Mouse (Mus musculus): ENCODE measurements at regions not wholly inside any gene's neighbourhood (a gene's known extent, or its start where the extent isn't known, plus 50 kb on each side); places are given as distances from the start of the nearest gene placed in this dataset.
A peak's percentile ranks its signal among the peaks of the same experiment; 100 is the strongest.

GRCm38 (mm10) chr11:109070412-109070811, 73.8 kb downstream of the E030025P04Rik start:
- Histone ChIP-seq H3K27me3 (ENCODE audit: control insufficient read depth, insufficient read depth, low read length) (no peaks in the 10 kb centered on the region), H3K4me3 (ENCODE audit: low read depth, low read length) (no peak overlapping the region), H3K9me3 (replicated peaks; ENCODE audit: control insufficient read depth, low read length) (no peaks in the 10 kb centered on the region), H3K4me2 (ENCODE audit: low read depth, low read length) (no peak overlapping the region), H3K36me3 (replicated peaks; ENCODE audit: control insufficient read depth, insufficient read depth, low read depth, low read length) (no peaks in the 10 kb centered on the region), H3K4me1 (ENCODE audit: control insufficient read depth, insufficient read depth, low read length) (no peaks in the 10 kb centered on the region; the same call in 1 of the 2 replicates), H3K27ac (replicated peaks; ENCODE audit: low read depth, low read length) (no peak overlapping the region), H3K9ac (replicated peaks; ENCODE audit: low read length) (no peak overlapping the region)
- ATAC-seq (replicated peaks; ENCODE audit: insufficient number of reproducible peaks, low FRiP score, low TSS enrichment, low read depth): no peak
- 75% methylated on average over 9 of the region's 9 CpGs for WGBS
- no peak for DNase-seq (ENCODE audit: low spot score)

- H3K4me3 ChIP-seq (ENCODE audit: low read depth, low read length): no peak overlapping the region
- H3K9me3 ChIP-seq (replicated peaks; ENCODE audit: control insufficient read depth, low read length): no peaks in the 10 kb centered on the region
- H3K36me3 ChIP-seq (replicated peaks; ENCODE audit: control insufficient read depth, insufficient read depth, low read depth, low read length): no peaks in the 10 kb centered on the region
- DNase-seq (ENCODE audit: low spot score) (no peak), ATAC-seq (replicated peaks; ENCODE audit: insufficient number of reproducible peaks, low FRiP score, low TSS enrichment, low read depth) (no peak)
- no peak overlapping the region for H3K27ac ChIP-seq (replicated peaks; ENCODE audit: low read depth, low read length)
- H3K4me1 ChIP-seq (ENCODE audit: control insufficient read depth, insufficient read depth, low read length): no peaks in the 10 kb centered on the region; the same call in 1 of the 2 replicates
- 67% methylated on average over 6 of the region's 6 CpGs for WGBS
- no peak overlapping the region for H3K9ac ChIP-seq (replicated peaks; ENCODE audit: low read length)
- no peaks in the 10 kb centered on the region for H3K27me3 ChIP-seq (ENCODE audit: control insufficient read depth, insufficient read depth, low read length)
- no peak overlapping the region for H3K4me2 ChIP-seq (ENCODE audit: low read depth, low read length)
Measured at GRCm38 (mm10) chr11:109069326-109069709, 74.9 kb downstream of the E030025P04Rik start.

GRCm38 (mm10) chr11:109068371-109069325, 75.5 kb downstream of the E030025P04Rik start:
- H3K36me3 ChIP-seq (replicated peaks; ENCODE audit: control insufficient read depth, insufficient read depth, low read depth, low read length): no peaks in the 10 kb centered on the region
- H3K27me3 ChIP-seq (ENCODE audit: control insufficient read depth, insufficient read depth, low read length): no peaks in the 10 kb centered on the region
- H3K9me3 ChIP-seq (replicated peaks; ENCODE audit: control insufficient read depth, low read length): no peaks in the 10 kb centered on the region
- no peaks in the 10 kb centered on the region; the same call in 1 of the 2 replicates for H3K4me1 ChIP-seq (ENCODE audit: control insufficient read depth, insufficient read depth, low read length)
- H3K27ac ChIP-seq (replicated peaks; ENCODE audit: low read depth, low read length): no peak overlapping the region
- no peak overlapping the region for H3K9ac ChIP-seq (replicated peaks; ENCODE audit: low read length)
- WGBS: 42% methylated on average over 22 of the region's 22 CpGs
- no peak overlapping the region for H3K4me3 ChIP-seq (ENCODE audit: low read depth, low read length)
- DNase-seq (ENCODE audit: low spot score) (no peak), ATAC-seq (replicated peaks; ENCODE audit: insufficient number of reproducible peaks, low FRiP score, low TSS enrichment, low read depth) (peak; percentile 81)
- no peak overlapping the region for H3K4me2 ChIP-seq (ENCODE audit: low read depth, low read length)

- Histone ChIP-seq H3K9ac (replicated peaks; ENCODE audit: low read length) (no peak overlapping the region), H3K27ac (replicated peaks; ENCODE audit: low read depth, low read length) (no peak overlapping the region), H3K27me3 (ENCODE audit: control insufficient read depth, insufficient read depth, low read length) (no peaks in the 10 kb centered on the region), H3K4me1 (ENCODE audit: control insufficient read depth, insufficient read depth, low read length) (no peaks in the 10 kb centered on the region; the same call in 1 of the 2 replicates), H3K4me2 (ENCODE audit: low read depth, low read length) (no peak overlapping the region), H3K36me3 (replicated peaks; ENCODE audit: control insufficient read depth, insufficient read depth, low read depth, low read length) (no peaks in the 10 kb centered on the region), H3K4me3 (ENCODE audit: low read depth, low read length) (no peak overlapping the region), H3K9me3 (replicated peaks; ENCODE audit: control insufficient read depth, low read length) (no peaks in the 10 kb centered on the region)
- 75% methylated on average over 7 of the region's 7 CpGs for whole genome bisulfite sequencing
- ATAC-seq (replicated peaks; ENCODE audit: insufficient number of reproducible peaks, low FRiP score, low TSS enrichment, low read depth) (no peak), DNase-seq (ENCODE audit: low spot score) (no peak)
Measured at GRCm38 (mm10) chr11:109067733-109068132, 76.4 kb downstream of the E030025P04Rik start.

GRCm38 (mm10) chr11:109061971-109062370, 82.2 kb downstream of the E030025P04Rik start:
- 76% methylated on average over 4 of the region's 4 CpGs for WGBS
- no peak for ATAC-seq (replicated peaks; ENCODE audit: insufficient number of reproducible peaks, low FRiP score, low TSS enrichment, low read depth)
- Histone ChIP-seq H3K4me1 (ENCODE audit: control insufficient read depth, insufficient read depth, low read length) (no peaks in the 10 kb centered on the region), H3K4me2 (ENCODE audit: low read depth, low read length) (no peak overlapping the region), H3K9me3 (replicated peaks; ENCODE audit: control insufficient read depth, low read length) (no peaks in the 10 kb centered on the region), H3K4me3 (ENCODE audit: low read depth, low read length) (no peak overlapping the region), H3K27ac (replicated peaks; ENCODE audit: low read depth, low read length) (no peak overlapping the region), H3K27me3 (ENCODE audit: control insufficient read depth, insufficient read depth, low read length) (no peaks in the 10 kb centered on the region), H3K36me3 (replicated peaks; ENCODE audit: control insufficient read depth, insufficient read depth, low read depth, low read length) (no peaks in the 10 kb centered on the region), H3K9ac (replicated peaks; ENCODE audit: low read length) (no peak overlapping the region)
- no peak for DNase-seq (ENCODE audit: low spot score)

- H3K9ac ChIP-seq (replicated peaks; ENCODE audit: low read length): no peak overlapping the region
- no peak for DNase-seq (ENCODE audit: low spot score)
- no peaks in the 10 kb centered on the region for H3K36me3 ChIP-seq (replicated peaks; ENCODE audit: control insufficient read depth, insufficient read depth, low read depth, low read length)
- WGBS: 84% methylated on average over 3 of the region's 3 CpGs
- ATAC-seq (replicated peaks; ENCODE audit: insufficient number of reproducible peaks, low FRiP score, low TSS enrichment, low read depth): no peak
- H3K4me3 ChIP-seq (ENCODE audit: low read depth, low read length): no peak overlapping the region
- H3K4me1 ChIP-seq (ENCODE audit: control insufficient read depth, insufficient read depth, low read length): no peaks in the 10 kb centered on the region
- H3K27ac ChIP-seq (replicated peaks; ENCODE audit: low read depth, low read length): no peak overlapping the region
- H3K27me3 ChIP-seq (ENCODE audit: control insufficient read depth, insufficient read depth, low read length): no peaks in the 10 kb centered on the region
- no peaks in the 10 kb centered on the region for H3K9me3 ChIP-seq (replicated peaks; ENCODE audit: control insufficient read depth, low read length)
- no peak overlapping the region for H3K4me2 ChIP-seq (ENCODE audit: low read depth, low read length)
Measured at GRCm38 (mm10) chr11:109060527-109060908, 83.7 kb downstream of the E030025P04Rik start.

- Histone ChIP-seq H3K4me1 (ENCODE audit: control insufficient read depth, insufficient read depth, low read length) (no peaks in the 10 kb centered on the region), H3K4me2 (ENCODE audit: low read depth, low read length) (no peak overlapping the region), H3K36me3 (replicated peaks; ENCODE audit: control insufficient read depth, insufficient read depth, low read depth, low read length) (no peaks in the 10 kb centered on the region), H3K27ac (replicated peaks; ENCODE audit: low read depth, low read length) (no peak overlapping the region), H3K9ac (replicated peaks; ENCODE audit: low read length) (no peak overlapping the region), H3K4me3 (ENCODE audit: low read depth, low read length) (no peak overlapping the region), H3K9me3 (replicated peaks; ENCODE audit: control insufficient read depth, low read length) (no peaks in the 10 kb centered on the region), H3K27me3 (ENCODE audit: control insufficient read depth, insufficient read depth, low read length) (no peaks in the 10 kb centered on the region)
- ATAC-seq (replicated peaks; ENCODE audit: insufficient number of reproducible peaks, low FRiP score, low TSS enrichment, low read depth) (no peak), DNase-seq (ENCODE audit: low spot score) (no peak)
- 86% methylated on average over 12 of the region's 12 CpGs for WGBS
Measured at GRCm38 (mm10) chr11:109059863-109060526, 84.2 kb downstream of the E030025P04Rik start.

GRCm38 (mm10) chr11:109058021-109058420, 86.1 kb downstream of the E030025P04Rik start:
- Histone ChIP-seq H3K9ac (replicated peaks; ENCODE audit: low read length) (no peak overlapping the region), H3K27me3 (ENCODE audit: control insufficient read depth, insufficient read depth, low read length) (no peaks in the 10 kb centered on the region), H3K27ac (replicated peaks; ENCODE audit: low read depth, low read length) (no peak overlapping the region), H3K4me1 (ENCODE audit: control insufficient read depth, insufficient read depth, low read length) (no peaks in the 10 kb centered on the region), H3K4me3 (ENCODE audit: low read depth, low read length) (no peak overlapping the region), H3K36me3 (replicated peaks; ENCODE audit: control insufficient read depth, insufficient read depth, low read depth, low read length) (no peaks in the 10 kb centered on the region), H3K4me2 (ENCODE audit: low read depth, low read length) (no peak overlapping the region), H3K9me3 (replicated peaks; ENCODE audit: control insufficient read depth, low read length) (no peaks in the 10 kb centered on the region)
- no peak for ATAC-seq (replicated peaks; ENCODE audit: insufficient number of reproducible peaks, low FRiP score, low TSS enrichment, low read depth)
- no peak for DNase-seq (ENCODE audit: low spot score)
